Mouse (Mus musculus) kidney, embryonic 16.5 days (tissue): Measurements from ENCODE around the gene Hoxa1. TPM values are rescaled to one million over a fixed set of nuclear protein-coding genes. Genes with fewer than 3 reads are reported as not detected.

Experiments
- ATAC-seq: fragments of 200-750 bp; cut with Nextera tagmentation; 2 replicates; pipeline ENCODE4 v1.8.0; 2017; ENCODE audit warnings: moderate TSS enrichment; ENCODE audit not compliant: low FRiP score, low TSS enrichment
- H3K27ac ChIP-seq: fragments of 300-500 bp; sonication (generic); 2 replicates; pipeline ENCODE4 v1.5.1; 2014; ENCODE audit warnings: low read length
- H3K27me3 ChIP-seq: fragments of 300-500 bp; sonication (generic); 2 replicates; pipeline ENCODE4 v1.6.1; 2014; ENCODE audit warnings: low read length, control low read depth, mixed read lengths; ENCODE audit not compliant: insufficient read depth
- H3K36me3 ChIP-seq: fragments of 300-500 bp; sonication (generic); 2 replicates; pipeline ENCODE4 v1.6.1; 2014; ENCODE audit warnings: low read length, control low read depth, mixed read lengths; ENCODE audit not compliant: insufficient read depth
- H3K4me1 ChIP-seq: fragments of 300-500 bp; sonication (generic); 2 replicates; pipeline ENCODE4 v1.6.1; 2014; ENCODE audit warnings: low read length, control low read depth, mixed read lengths; ENCODE audit not compliant: insufficient read depth
- H3K4me2 ChIP-seq: fragments of 300-500 bp; sonication (generic); replicated peaks from 2 replicates; pipeline ENCODE4 v1.6.1; 2014; ENCODE audit warnings: low read depth, low read length
- H3K4me3 ChIP-seq: fragments of 300-500 bp; sonication (generic); 2 replicates; pipeline ENCODE4 v1.5.1; 2014; ENCODE audit warnings: mild to moderate bottlenecking, low read length
- H3K9ac ChIP-seq: fragments of 300-500 bp; sonication (generic); replicated peaks from 2 replicates; pipeline ENCODE4 v1.6.1; 2014; ENCODE audit warnings: low read length
- H3K9me3 ChIP-seq: fragments of 300-500 bp; sonication (generic); 2 replicates; pipeline ENCODE4 v1.6.1; 2016; ENCODE audit warnings: low read length, control low read depth
- WGBS: fragments of 180-500 bp; shearing (Covaris S2); extraction: QIAGEN DNeasy Blood & Tissue Kit; methylation state at CpG from one replicate; pipeline ENCODE4 v1.1.7; 2014; 5-methylcytosine and 5-hydroxymethylcytosine counted together
- polyA plus RNA-seq: library from polyadenylated mRNA; unstranded; fragments of >200 nt; fragmentation: Nextera tagmentation; extraction: Ambion mirVana; gene quantifications from 2 replicates; pipeline ENCODE4 v1.2.1, GENCODE M21; 2015

The Hoxa1 gene
- polyA plus RNA-seq, 1 experiment from 2014 or later, result 0.82 TPM

- no peaks in the 10 kb centered on the region for H3K27me3 ChIP-seq
- peak within 1 kb of the TSS; percentile 95 for H3K27ac ChIP-seq
- peak within 1 kb of the TSS; percentile 66 for H3K4me3 ChIP-seq
- H3K9ac ChIP-seq, result peak within 1 kb of the TSS; percentile 93
- H3K9me3 ChIP-seq, result no peaks in the 10 kb centered on the region
- peaks cover 91% of the 10 kb centered on the region for H3K4me1 ChIP-seq
- under 1% methylated on average over 69 of the region's 102 CpGs for WGBS
- H3K4me2 ChIP-seq, result peak within 1 kb of the TSS; percentile 97
- H3K36me3 ChIP-seq, result peaks cover 2% of the 10 kb centered on the region; the same call in 1 of the 2 replicates
- ATAC-seq, result peak; percentile 57
Measured at GRCm38 (mm10) chr6:52190906-52191810, 33.0 kb upstream of the Hoxa1 start, which contains the start of gene Hoxa4. TSS of gene Hoxa4 (minus strand) at chr6:52191753.

DNA sequence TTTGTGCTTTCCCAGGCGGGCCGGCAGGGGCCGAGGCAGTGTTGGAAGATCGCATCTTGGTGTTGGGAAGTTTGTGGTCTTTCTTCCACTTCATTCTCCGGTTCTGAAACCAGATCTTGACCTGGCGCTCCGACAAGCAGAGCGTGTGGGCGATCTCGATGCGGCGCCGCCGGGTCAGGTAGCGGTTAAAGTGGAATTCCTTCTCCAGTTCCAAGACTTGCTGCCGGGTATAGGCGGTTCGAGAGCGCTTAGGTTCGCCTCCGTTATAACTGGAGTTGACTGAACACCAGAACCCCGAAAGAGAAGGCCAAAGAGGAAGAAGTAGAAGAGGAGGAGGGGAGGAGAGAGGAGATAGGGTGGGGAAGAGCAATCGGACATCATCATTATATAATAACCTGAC lies 32.3 kb upstream of the Hoxa1 start:
- peak overlapping the region; percentile 93; the same call in 1 of the 2 replicates for H3K9ac ChIP-seq
- peaks cover 91% of the 10 kb centered on the region for H3K4me1 ChIP-seq
- peak overlapping the region; percentile 97 for H3K4me2 ChIP-seq
- H3K9me3 ChIP-seq, result no peaks in the 10 kb centered on the region
- peak overlapping the region; percentile 66 for H3K4me3 ChIP-seq
- H3K27ac ChIP-seq, result peak overlapping the region; percentile 95
- no peaks in the 10 kb centered on the region for H3K27me3 ChIP-seq
- no peak for ATAC-seq
- H3K36me3 ChIP-seq, result peaks cover 2% of the 10 kb centered on the region; the same call in 1 of the 2 replicates
- 5% methylated on average over 23 of the region's 23 CpGs for WGBS

DNA sequence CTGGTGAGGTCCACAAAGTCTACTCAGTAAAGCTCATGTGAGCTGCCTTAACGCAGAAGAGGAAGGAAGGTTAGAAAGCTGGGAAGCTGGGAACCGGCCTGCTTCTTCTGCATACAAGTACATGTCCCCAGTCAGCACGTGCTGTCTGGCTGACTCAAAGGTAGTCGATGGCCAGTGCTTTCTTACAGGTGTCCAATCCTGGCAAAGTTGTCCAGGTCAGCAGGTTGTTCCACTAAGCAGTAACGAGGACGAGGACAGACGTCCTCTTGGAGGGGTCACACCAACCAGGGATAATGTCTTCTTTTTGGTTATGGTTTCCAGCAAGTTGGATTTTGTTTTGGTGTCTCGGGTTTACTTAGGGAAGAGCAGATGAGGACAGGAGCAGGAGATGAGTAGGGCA lies 31.8 kb upstream of the Hoxa1 start:
- 29% methylated on average over 8 of the region's 8 CpGs for WGBS
- Histone ChIP-seq H3K27me3 (no peaks in the 10 kb centered on the region), H3K4me3 (no peak overlapping the region; the same call in 1 of the 2 replicates), H3K9ac (peak overlapping the region; percentile 93; the same call in 1 of the 2 replicates), H3K4me2 (peak overlapping the region; percentile 97), H3K9me3 (no peaks in the 10 kb centered on the region), H3K36me3 (peaks cover 2% of the 10 kb centered on the region; the same call in 1 of the 2 replicates), H3K27ac (peak overlapping the region; percentile 95), H3K4me1 (peaks cover 92% of the 10 kb centered on the region)
- no peak for ATAC-seq

GRCm38 (mm10) chr6:52189172-52189591 lies 31.1 kb upstream of the Hoxa1 start:
- H3K9ac ChIP-seq, result peak overlapping the region; percentile 24; the same call in 1 of the 2 replicates
- H3K4me3 ChIP-seq, result no peak overlapping the region
- H3K27me3 ChIP-seq, result no peaks in the 10 kb centered on the region
- H3K4me2 ChIP-seq, result 0 out of 2 replicates have a peak overlapping the region, but pooled peaks have one; percentile 12
- no peak for ATAC-seq
- peaks cover 92% of the 10 kb centered on the region for H3K4me1 ChIP-seq
- H3K27ac ChIP-seq, result peak overlapping the region; percentile 95
- no peaks in the 10 kb centered on the region for H3K9me3 ChIP-seq
- 29% methylated on average over 5 of the region's 5 CpGs for WGBS
- peaks cover 2% of the 10 kb centered on the region; the same call in 1 of the 2 replicates for H3K36me3 ChIP-seq

- H3K4me2 ChIP-seq, result no peak overlapping the region
- no peak overlapping the region for H3K27ac ChIP-seq
- H3K27me3 ChIP-seq, result no peaks in the 10 kb centered on the region
- no peak for ATAC-seq
- WGBS, result 64% methylated on average over 1 of the region's 1 CpGs
- no peak overlapping the region for H3K4me3 ChIP-seq
- H3K36me3 ChIP-seq, result peaks cover 2% of the 10 kb centered on the region; the same call in 1 of the 2 replicates
- peaks cover 97% of the 10 kb centered on the region for H3K4me1 ChIP-seq
- no peaks in the 10 kb centered on the region for H3K9me3 ChIP-seq
- H3K9ac ChIP-seq, result no peak overlapping the region
Measured at GRCm38 (mm10) chr6:52186500-52186899, 28.4 kb upstream of the Hoxa1 start.

GRCm38 (mm10) chr6:52185834-52186233 lies 27.7 kb upstream of the Hoxa1 start:
- WGBS, result 30% methylated on average over 3 of the region's 3 CpGs
- peaks cover 99% of the 10 kb centered on the region for H3K4me1 ChIP-seq
- H3K4me2 ChIP-seq, result peak overlapping the region; percentile 44
- no peaks in the 10 kb centered on the region for H3K27me3 ChIP-seq
- H3K9me3 ChIP-seq, result no peaks in the 10 kb centered on the region
- peaks cover 2% of the 10 kb centered on the region; the same call in 1 of the 2 replicates for H3K36me3 ChIP-seq
- no peak for ATAC-seq
- no peak overlapping the region for H3K4me3 ChIP-seq
- no peak overlapping the region for H3K9ac ChIP-seq
- peak overlapping the region; percentile 97; the same call in 1 of the 2 replicates for H3K27ac ChIP-seq

DNA sequence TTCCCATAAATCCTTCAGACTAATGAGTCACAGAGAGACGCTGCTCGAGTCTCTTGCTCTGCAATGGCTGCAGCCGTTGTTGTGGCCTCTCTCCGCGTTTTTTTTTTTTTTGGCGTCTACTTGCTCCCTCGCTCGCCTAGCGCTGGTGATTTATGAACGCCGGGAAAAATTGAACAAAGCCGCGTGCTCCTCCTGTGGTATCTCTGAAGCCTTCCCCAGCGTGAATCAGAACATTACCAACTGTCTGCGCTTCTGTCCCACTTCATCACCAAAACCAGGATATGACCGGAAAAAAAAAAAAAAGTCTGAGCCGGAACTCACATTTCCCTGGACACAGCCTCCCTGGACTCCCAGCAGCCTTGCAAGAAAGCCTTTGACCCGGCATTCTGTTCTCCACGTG lies 27.1 kb upstream of the Hoxa1 start:
- no peak for ATAC-seq
- Histone ChIP-seq H3K9ac (peak overlapping the region; percentile 20), H3K4me3 (no peak overlapping the region), H3K27me3 (no peaks in the 10 kb centered on the region), H3K9me3 (no peaks in the 10 kb centered on the region), H3K36me3 (peaks cover 2% of the 10 kb centered on the region; the same call in 1 of the 2 replicates), H3K27ac (peak overlapping the region; percentile 97), H3K4me2 (peak overlapping the region; percentile 44), H3K4me1 (peaks cover 99% of the 10 kb centered on the region)
- WGBS, result 2% methylated on average over 19 of the region's 19 CpGs

DNA sequence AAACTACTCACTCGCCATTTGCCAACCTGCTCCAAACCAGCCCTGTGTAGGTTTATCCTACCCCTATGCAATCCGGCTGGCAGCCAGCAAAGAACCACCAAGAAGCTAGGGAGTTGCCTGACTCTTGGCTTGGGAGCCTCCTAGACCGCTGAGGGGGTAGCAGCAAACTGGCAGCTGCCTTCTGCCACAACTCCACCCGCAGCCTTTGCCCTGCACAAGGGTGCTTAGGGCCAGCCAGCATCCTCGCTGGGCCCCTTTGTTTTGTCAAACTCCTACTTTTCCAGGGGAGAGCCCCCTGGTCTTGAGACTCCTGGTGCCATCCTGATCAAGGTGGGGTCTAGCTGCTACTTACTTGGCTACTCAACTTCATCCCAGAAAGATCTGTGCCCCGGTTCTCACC lies 26.6 kb upstream of the Hoxa1 start:
- Histone ChIP-seq H3K9me3 (no peaks in the 10 kb centered on the region), H3K27ac (peak overlapping the region; percentile 97), H3K27me3 (no peaks in the 10 kb centered on the region), H3K36me3 (peaks cover 2% of the 10 kb centered on the region; the same call in 1 of the 2 replicates), H3K9ac (peak overlapping the region; percentile 39), H3K4me1 (peaks cover 99% of the 10 kb centered on the region), H3K4me3 (no peak overlapping the region), H3K4me2 (peak overlapping the region; percentile 44)
- WGBS, result 25% methylated on average over 6 of the region's 6 CpGs
- ATAC-seq, result no peak

DNA sequence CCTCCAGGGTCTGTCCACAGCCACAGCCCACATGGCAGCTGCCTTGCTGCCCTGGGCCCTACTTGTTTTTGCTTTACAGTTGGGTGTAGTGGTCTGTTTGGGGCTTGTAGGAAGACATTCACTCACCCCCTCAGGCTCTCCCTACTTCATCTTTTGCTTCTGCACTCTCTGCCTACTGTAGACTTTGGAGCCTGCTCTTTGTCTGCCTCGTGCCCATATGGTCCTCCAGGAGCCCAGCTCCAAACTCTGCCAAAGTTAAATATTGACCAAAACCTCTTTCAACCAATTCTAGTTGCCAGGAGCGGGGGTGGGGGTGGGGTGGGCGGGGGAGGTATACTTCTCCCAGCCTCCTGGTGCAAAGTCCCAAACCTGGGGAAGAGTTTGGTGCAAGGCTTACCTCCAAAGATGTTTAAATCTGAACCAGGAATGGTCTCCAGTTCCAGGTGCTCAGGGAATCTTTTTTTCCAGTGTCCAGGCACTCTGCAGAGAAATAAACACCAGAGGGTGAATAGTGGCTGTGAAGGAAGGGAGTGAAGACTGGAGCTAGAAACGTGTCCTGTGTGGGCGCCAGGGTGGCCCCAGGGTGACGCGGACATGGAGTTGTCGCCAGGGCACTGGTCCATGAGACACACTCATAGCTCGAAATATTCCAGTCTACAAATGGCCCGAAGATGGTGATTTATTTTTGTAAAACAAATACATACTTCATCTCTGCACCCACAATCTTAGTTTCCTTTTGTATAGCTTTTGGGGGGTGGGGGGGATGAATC lies 25.4 kb upstream of the Hoxa1 start:
- peak; percentile 72 for ATAC-seq
- H3K4me1 ChIP-seq, result peaks cover 99% of the 10 kb centered on the region
- no peaks in the 10 kb centered on the region; the same call in 1 of the 2 replicates for H3K36me3 ChIP-seq
- no peaks in the 10 kb centered on the region for H3K27me3 ChIP-seq
- no peaks in the 10 kb centered on the region for H3K9me3 ChIP-seq
- H3K27ac ChIP-seq, result peak overlapping the region; percentile 97
- peak overlapping the region; percentile 44 for H3K4me2 ChIP-seq
- WGBS, result 19% methylated on average over 10 of the region's 10 CpGs
- H3K4me3 ChIP-seq, result no peak overlapping the region
- peak overlapping the region; percentile 55 for H3K9ac ChIP-seq
